Mouse (Mus musculus) megakaryocyte, embryonic 14.5 days (primary cell): ENCODE data around the gene Adamts20.

Experiments used
- FLI1 ChIP-seq: IDR thresholded peaks from 2 replicates; pipeline ENCODE4 v1.6.1; 2012; ENCODE audit warnings: low read length, inconsistent platforms, mixed read lengths
- GATA1 ChIP-seq: IDR thresholded peaks from 3 replicates; pipeline ENCODE4 v1.6.1; 2012; ENCODE audit warnings: mixed read lengths, low read length, inconsistent platforms, borderline replicate concordance

DNA sequence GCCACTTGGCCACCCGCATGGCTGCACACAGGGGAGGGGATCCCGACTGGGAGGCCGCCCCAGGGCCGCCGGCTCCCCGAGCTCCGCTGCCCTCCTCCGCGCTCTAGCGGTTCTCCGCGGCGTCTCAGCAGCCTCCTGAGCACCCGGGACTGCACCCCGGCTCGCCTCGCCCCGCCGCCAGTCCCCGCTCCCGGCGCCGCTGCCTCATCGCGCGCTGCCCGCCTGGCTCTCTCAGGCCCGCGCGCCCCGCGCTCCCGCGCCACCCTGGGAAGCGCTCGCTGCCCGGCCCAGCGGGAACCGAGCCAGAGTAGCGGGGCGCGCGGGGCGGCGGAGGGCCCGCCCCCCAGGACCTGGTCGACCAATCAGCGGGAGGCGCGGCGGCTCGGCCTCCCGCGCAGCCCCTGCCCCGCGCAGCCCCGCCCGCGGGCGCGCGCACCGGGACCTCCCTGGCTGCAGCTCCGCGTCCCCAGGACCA, 61.1 kb downstream of the Adamts20 start:
- TF ChIP-seq GATA1 (no peak), FLI1 (no peak)
